Mouse (Mus musculus): ENCODE results near the gene Mipol1.

GRCm38 (mm10) chr12:57197363-57198026 is 32.7 kb upstream of the Mipol1 start, which contains the start of gene Slc25a21:
- TF ChIP-seq POLR2A (IDR thresholded peaks at IDR 0.05; ENCODE audit: borderline replicate concordance, insufficient read depth, low read length): no peak
- TF ChIP-seq CTCF (IDR thresholded peaks at IDR 0.05; ENCODE audit: borderline replicate concordance, insufficient read depth, low read depth, low read length): no peak
